Mouse (Mus musculus) myocyte (in vitro differentiated cells): ENCODE measurements around the gene Sycp1. TPM values are rescaled to one million over a fixed set of nuclear protein-coding genes. Genes with fewer than 3 reads are reported as not detected.

Source experiments
- H3K27me3 ChIP-seq: one replicate; pipeline ENCODE4 v1.6.1; 2011; ENCODE audit not compliant: control insufficient read depth, insufficient read depth, insufficient read length
- H3K36me3 ChIP-seq: one replicate; pipeline ENCODE4 v1.6.1; 2011; ENCODE audit not compliant: control insufficient read depth, insufficient read depth
- H3K4me2 ChIP-seq: one replicate; pipeline ENCODE4 v1.6.1; 2011; ENCODE audit warnings: low read depth, control low read depth
- H3K4me3 ChIP-seq: one replicate; pipeline ENCODE4 v1.5.1; 2011; ENCODE audit warnings: mild to moderate bottlenecking, control low read depth, moderate library complexity
- H3K79me2 ChIP-seq: one replicate; pipeline ENCODE4 v1.6.1; 2011; ENCODE audit not compliant: control insufficient read depth, insufficient read depth
- H3ac ChIP-seq: one replicate; pipeline ENCODE4 v1.6.1; 2011; ENCODE audit not compliant: control insufficient read depth, insufficient read length
- CEBPB ChIP-seq: IDR thresholded peaks from 2 replicates; pipeline ENCODE4 v1.6.1; 2011; ENCODE audit warnings: mild to moderate bottlenecking, moderate library complexity; ENCODE audit not compliant: poor library complexity, insufficient read depth, severe bottlenecking
- E2F4 ChIP-seq: IDR thresholded peaks from one replicate; pipeline ENCODE4 v1.6.1; 2011; ENCODE audit warnings: mild to moderate bottlenecking, control low read depth, moderate library complexity; ENCODE audit not compliant: insufficient read depth
- MAX ChIP-seq: IDR thresholded peaks from one replicate; pipeline ENCODE4 v1.6.1; 2011; ENCODE audit warnings: low read depth, mild to moderate bottlenecking, control low read depth
- MYOD1 ChIP-seq, 3 experiments: IDR thresholded peaks; one replicate each; pipeline ENCODE4 v1.6.1; 2011; ENCODE audit warnings: control low read depth in 2 of 3, low read depth in 2 of 3, mild to moderate bottlenecking in 2 of 3, moderate library complexity in 1 of 3; ENCODE audit not compliant: insufficient read length in 2 of 3, control insufficient read depth in 1 of 3
- MYOG ChIP-seq, 3 experiments: IDR thresholded peaks; one replicate each; pipeline ENCODE4 v1.6.1; 2011; ENCODE audit warnings: control low read depth in 2 of 3, low read depth in 2 of 3, mild to moderate bottlenecking in 2 of 3; ENCODE audit not compliant: insufficient read length in 2 of 3, control insufficient read depth in 1 of 3, insufficient read depth in 1 of 3
- POLR2A ChIP-seq: IDR thresholded peaks from one replicate; pipeline ENCODE4 v1.6.1; 2011; ENCODE audit warnings: low read depth, mild to moderate bottlenecking, control low read depth, moderate library complexity; ENCODE audit not compliant: insufficient read length
- POLR2AphosphoS2 ChIP-seq: IDR thresholded peaks from one replicate; pipeline ENCODE4 v1.6.1; 2011; ENCODE audit warnings: low read depth, control low read depth; ENCODE audit not compliant: insufficient read length
- REST ChIP-seq: IDR thresholded peaks from one replicate; pipeline ENCODE4 v1.6.1; 2011; ENCODE audit warnings: mild to moderate bottlenecking, control low read depth, moderate library complexity; ENCODE audit not compliant: insufficient read depth, insufficient read length
- SRF ChIP-seq: IDR thresholded peaks from one replicate; pipeline ENCODE4 v1.6.1; 2011; ENCODE audit warnings: low read depth; ENCODE audit not compliant: control insufficient read depth, insufficient read length
- TCF12 ChIP-seq: IDR thresholded peaks from one replicate; pipeline ENCODE4 v1.6.1; 2011; ENCODE audit warnings: mild to moderate bottlenecking, control low read depth; ENCODE audit not compliant: poor library complexity, insufficient read depth, severe bottlenecking
- TCF3 ChIP-seq: IDR thresholded peaks from one replicate; pipeline ENCODE4 v1.6.1; 2011; ENCODE audit warnings: low read depth, control low read depth; ENCODE audit not compliant: insufficient read length
- USF1 ChIP-seq: IDR thresholded peaks from one replicate; pipeline ENCODE4 v1.6.1; 2011; ENCODE audit warnings: low read depth, mild to moderate bottlenecking, control low read depth, moderate library complexity
- polyA plus RNA-seq: library from polyadenylated mRNA; unstranded; fragments of >200 nt; fragmentation: generic; extraction: Trizol; gene quantifications from one replicate; pipeline ENCODE4 v1.2.1, GENCODE M21; 2012; ENCODE audit warnings: missing spikeins

Gene Sycp1
- polyA plus RNA-seq, 1 experiment = 0.17 TPM

DNA sequence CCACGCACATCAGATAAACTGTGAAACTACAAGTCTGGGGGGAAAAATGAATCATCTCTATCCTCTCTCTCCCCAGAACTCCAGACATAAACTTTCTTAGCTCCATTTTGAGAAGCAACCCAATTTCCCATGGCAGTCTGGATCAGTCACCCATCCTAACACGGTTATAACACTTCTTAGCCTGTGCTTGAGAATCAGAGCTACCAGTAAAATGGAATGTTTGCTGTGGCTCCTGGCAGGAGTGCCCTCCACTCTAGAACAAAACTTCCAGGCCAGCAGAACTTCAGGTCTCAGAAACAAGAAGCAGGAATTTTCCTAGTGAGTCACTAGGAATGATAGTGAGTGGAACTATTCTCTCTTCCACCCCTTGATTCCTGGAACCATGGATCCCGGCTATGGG, 34.6 kb upstream of the Sycp1 start:
- no peak overlapping the region for H3K4me3 ChIP-seq
- peak overlapping the region; percentile 44 for H3K4me2 ChIP-seq
- no peak overlapping the region for H3ac ChIP-seq
- H3K79me2 ChIP-seq = no peaks in the 10 kb centered on the region
- no peaks in the 10 kb centered on the region for H3K36me3 ChIP-seq
- no peaks in the 10 kb centered on the region for H3K27me3 ChIP-seq
- no peak for TF ChIP-seq CEBPB
- TF ChIP-seq REST = no peak
- no peak for TF ChIP-seq SRF
- no peak for TF ChIP-seq MYOG (IDR thresholded peaks at IDR 0.05; ENCODE audit: control insufficient read depth in 1 of 3, insufficient read depth in 1 of 3, insufficient read length in 2 of 3, low read depth in 2 of 3)
- TF ChIP-seq E2F4 = no peak
- TF ChIP-seq USF1 = no peak
- TF ChIP-seq POLR2AphosphoS2 = no peak
- TF ChIP-seq TCF3 = no peak
- no peak for TF ChIP-seq POLR2A
- TF ChIP-seq MAX = no peak
- TF ChIP-seq MYOD1 (IDR thresholded peaks at IDR 0.05; ENCODE audit: control insufficient read depth in 1 of 3, insufficient read length in 2 of 3, low read depth in 2 of 3) = no peak
- no peak for TF ChIP-seq TCF12

DNA sequence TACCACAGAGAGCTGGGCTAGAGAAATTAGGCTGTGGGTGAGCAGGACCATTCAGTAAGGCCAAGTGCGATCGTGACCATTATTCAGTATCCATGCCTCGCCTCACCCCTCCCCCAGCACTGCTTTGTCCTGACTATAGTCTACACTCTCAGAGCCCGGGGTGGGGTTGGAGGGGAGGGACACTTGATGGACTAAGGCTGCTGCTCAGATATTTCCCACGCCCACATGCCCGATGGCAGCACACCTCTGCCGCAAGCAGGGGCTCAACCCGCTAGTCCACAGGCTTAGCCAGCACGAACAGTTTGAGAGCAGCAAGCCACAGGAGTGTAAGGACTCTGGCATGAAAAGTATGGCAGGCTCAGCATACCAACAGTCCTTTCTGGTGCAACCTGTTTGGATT, 34.2 kb upstream of the Sycp1 start:
- H3K27me3 ChIP-seq = no peaks in the 10 kb centered on the region
- H3K79me2 ChIP-seq = no peaks in the 10 kb centered on the region
- no peak overlapping the region for H3K4me3 ChIP-seq
- H3ac ChIP-seq = no peak overlapping the region
- TF ChIP-seq MYOD1 (IDR thresholded peaks at IDR 0.05; ENCODE audit: control insufficient read depth in 1 of 3, insufficient read length in 2 of 3, low read depth in 2 of 3) (peak in 1 of 3 experiments; percentile 64), POLR2A (no peak), MYOG (IDR thresholded peaks at IDR 0.05; ENCODE audit: control insufficient read depth in 1 of 3, insufficient read depth in 1 of 3, insufficient read length in 2 of 3, low read depth in 2 of 3) (peak in 1 of 3 experiments; percentile 23), E2F4 (no peak)
- H3K4me2 ChIP-seq = peak overlapping the region; percentile 44
- no peaks in the 10 kb centered on the region for H3K36me3 ChIP-seq

DNA sequence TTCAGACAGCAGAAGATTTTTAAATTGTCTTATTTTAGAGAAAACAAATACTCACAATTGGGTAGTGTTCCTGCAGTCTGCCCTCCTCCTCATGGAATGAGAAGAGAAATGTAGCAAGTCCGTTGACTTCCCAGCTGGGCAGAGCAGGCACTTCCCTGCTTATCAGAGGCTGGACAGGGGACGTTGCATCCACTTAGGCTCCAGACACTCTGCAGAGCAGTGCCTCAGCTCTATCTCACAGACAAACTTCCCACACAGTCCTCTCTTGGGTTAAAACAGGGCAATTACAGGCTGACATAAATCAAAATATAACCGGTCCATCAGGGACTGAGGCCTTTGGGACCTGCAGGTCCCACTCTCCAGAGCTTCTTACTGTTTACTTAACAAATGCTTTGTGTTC, 28.1 kb upstream of the Sycp1 start, which contains the start of gene Nr1h5:
Gene Nr1h5, minus strand, starts transcription at position 101 of the 400 bp plus-strand sequence.
- Histone ChIP-seq H3K4me3 (no peak within 1 kb of the TSS), H3ac (no peak within 1 kb of the TSS), H3K36me3 (no peaks in the 10 kb centered on the region), H3K27me3 (no peaks in the 10 kb centered on the region), H3K4me2 (no peak within 1 kb of the TSS), H3K79me2 (no peaks in the 10 kb centered on the region)
- TF ChIP-seq USF1 = no peak
- TF ChIP-seq MYOG (IDR thresholded peaks at IDR 0.05; ENCODE audit: control insufficient read depth in 1 of 3, insufficient read depth in 1 of 3, insufficient read length in 2 of 3, low read depth in 2 of 3) = no peak
- TF ChIP-seq TCF12 = no peak
- TF ChIP-seq MAX = no peak
- no peak for TF ChIP-seq TCF3
- no peak for TF ChIP-seq E2F4
- TF ChIP-seq POLR2A = no peak
- TF ChIP-seq POLR2AphosphoS2 = no peak
- no peak for TF ChIP-seq MYOD1 (IDR thresholded peaks at IDR 0.05; ENCODE audit: control insufficient read depth in 1 of 3, insufficient read length in 2 of 3, low read depth in 2 of 3)
- TF ChIP-seq SRF = no peak
- no peak for TF ChIP-seq CEBPB
- TF ChIP-seq REST = no peak

DNA sequence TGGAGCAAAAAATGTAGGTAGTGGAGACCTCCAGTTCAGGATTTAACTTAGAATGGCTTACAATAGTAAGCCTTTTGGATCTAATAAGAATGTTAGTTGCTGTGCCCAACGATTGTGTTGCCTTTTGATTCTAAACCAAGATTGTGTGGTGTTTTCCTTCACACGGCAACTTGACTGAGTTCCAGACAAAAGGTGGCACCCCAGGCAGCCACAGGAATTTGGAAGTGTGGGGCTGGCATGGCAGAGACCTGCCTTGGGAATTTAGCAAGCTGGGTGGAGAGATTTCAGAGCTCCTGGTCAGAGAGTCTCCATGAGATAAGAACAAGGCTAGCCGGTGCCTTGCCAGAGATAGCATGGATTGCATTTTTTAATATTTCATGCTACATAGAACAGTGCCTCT, 19.7 kb upstream of the Sycp1 start:
- Histone ChIP-seq H3ac (no peak overlapping the region), H3K4me3 (no peak overlapping the region), H3K4me2 (peak overlapping the region; percentile 44), H3K79me2 (no peaks in the 10 kb centered on the region), H3K27me3 (no peaks in the 10 kb centered on the region), H3K36me3 (no peaks in the 10 kb centered on the region)
- TF ChIP-seq MYOG (IDR thresholded peaks at IDR 0.05; ENCODE audit: control insufficient read depth in 1 of 3, insufficient read depth in 1 of 3, insufficient read length in 2 of 3, low read depth in 2 of 3) (peak in 1 of 3 experiments; percentile 40), POLR2A (no peak), MAX (no peak)

DNA sequence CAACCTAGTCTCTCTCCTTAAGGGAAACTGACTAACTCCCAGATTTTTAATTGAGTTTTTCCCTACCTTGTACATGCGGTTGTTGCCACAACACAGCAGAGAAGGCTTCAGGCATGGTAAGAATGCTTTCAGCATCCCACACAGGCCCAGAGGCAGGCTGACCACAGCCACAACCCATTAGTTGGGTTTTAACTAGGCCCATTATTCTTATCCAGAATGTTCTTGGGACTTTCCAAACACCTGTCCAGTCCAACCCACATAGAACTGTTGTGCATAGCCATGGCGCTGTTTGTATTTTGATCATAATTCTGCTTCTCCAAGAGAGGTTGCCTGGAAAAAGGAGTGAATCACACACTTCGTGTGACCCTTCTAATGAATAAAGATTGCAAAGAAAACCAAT, 19.2 kb upstream of the Sycp1 start:
- Histone ChIP-seq H3ac (no peak overlapping the region), H3K79me2 (no peaks in the 10 kb centered on the region), H3K4me2 (peak overlapping the region; percentile 44), H3K27me3 (no peaks in the 10 kb centered on the region), H3K36me3 (no peaks in the 10 kb centered on the region), H3K4me3 (no peak overlapping the region)
- TF ChIP-seq MYOD1 (IDR thresholded peaks at IDR 0.05; ENCODE audit: control insufficient read depth in 1 of 3, insufficient read length in 2 of 3, low read depth in 2 of 3) = peak; percentile 48 to 78 (median 76)
- TF ChIP-seq TCF3 = peak; percentile 31
- TF ChIP-seq USF1 = no peak
- TF ChIP-seq POLR2A = no peak
- 0 out of 2 replicates have a peak, but pooled peaks have one; percentile 22 for TF ChIP-seq CEBPB
- TF ChIP-seq MAX = no peak
- TF ChIP-seq SRF = no peak
- TF ChIP-seq MYOG (IDR thresholded peaks at IDR 0.05; ENCODE audit: control insufficient read depth in 1 of 3, insufficient read depth in 1 of 3, insufficient read length in 2 of 3, low read depth in 2 of 3) = peak in 2 of 3 experiments; percentile 50 to 67
- TF ChIP-seq TCF12 = peak; percentile 43
